Mouse (Mus musculus) lung, adult 18-20 months (tissue): ENCODE measurements at regions not wholly inside any gene's neighbourhood (a gene's known extent, or its start where the extent isn't known, plus 50 kb on each side); places are given as distances from the start of the nearest gene placed in this dataset.

ENCODE experiments used
- DNase-seq, 2 experiments: peaks; one replicate each; pipeline ENCODE4 v3.0.0; 2022; ENCODE audit warnings: mixed read lengths in 2 of 2

DNA sequence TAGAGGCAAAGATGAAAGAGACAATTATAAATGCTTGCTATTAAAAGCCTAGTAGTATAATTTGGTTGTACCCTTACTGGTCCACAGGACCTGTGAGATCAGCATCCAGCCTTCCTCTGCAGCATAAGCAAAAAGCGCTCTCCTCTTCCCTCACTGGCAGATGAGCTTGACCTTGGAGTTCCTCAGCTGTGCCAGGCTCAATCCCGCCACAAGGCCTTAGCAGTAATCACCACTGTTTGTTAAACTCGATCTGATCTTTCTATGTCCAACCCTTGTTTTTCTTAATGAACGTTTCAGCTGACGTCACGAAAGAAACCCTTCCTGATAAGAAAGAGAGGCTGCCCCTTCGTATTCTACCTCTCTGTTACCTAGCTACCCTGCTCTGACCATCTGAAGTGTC lies 183.5 kb downstream of the Ifng start:
- DNase-seq: no peak

DNA sequence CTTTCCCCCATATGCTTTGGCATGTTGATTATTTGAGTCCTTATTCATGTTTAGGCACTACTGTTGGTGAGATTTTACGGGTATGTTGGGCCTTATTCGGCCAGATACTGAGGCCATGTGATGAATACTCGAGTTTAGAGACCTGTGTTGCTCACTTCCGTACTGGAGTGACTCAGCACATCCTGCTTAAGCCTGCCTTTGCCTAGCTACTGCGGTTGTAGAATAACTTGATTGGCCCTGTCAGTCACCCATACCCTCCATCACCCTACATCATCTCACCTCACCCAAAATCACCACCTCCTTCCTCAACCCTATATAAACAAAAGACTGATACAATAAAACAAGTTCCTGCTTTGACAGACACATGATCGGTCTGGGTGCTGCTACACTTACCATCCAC lies 187.2 kb downstream of the Ifng start:
- no peak for DNase-seq

DNA sequence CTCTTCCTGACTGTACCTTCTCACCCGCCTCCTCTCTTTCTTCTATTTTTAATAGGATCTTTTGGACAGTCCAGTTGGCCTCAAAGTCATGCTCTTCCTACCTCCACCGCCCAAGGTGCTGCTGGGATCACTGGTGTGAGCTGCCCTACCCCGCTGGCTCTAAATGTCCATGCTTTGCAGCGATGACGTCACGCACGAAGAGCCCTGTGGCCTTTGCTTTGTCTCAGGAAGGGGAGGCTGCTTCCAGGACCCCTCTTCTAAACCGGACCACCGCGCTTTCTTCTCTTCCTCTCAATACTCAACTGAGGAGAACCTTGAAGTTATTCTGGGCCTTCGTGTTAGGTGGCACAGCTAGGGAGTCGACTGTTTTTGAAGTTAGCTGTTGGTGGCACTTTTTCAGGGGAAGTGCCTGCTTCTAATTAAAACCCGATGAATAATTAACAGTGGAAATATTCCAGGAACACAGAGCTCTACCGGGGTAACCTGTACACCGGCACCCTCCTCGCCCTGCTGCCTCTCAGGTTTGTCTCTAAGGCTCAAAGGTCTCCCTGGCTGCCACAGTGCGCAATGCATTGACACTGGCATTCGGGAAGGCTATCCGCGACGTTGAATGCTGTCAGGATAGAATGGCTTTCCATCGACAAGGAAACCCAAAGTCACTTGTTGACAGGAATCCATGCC lies 188.7 kb downstream of the Ifng start:
- DNase-seq: no peak

- DNase-seq: no peak
These were observed 190.9 kb downstream of the Ifng start for GRCm38 (mm10) chr10:118631786-118632185.

DNA sequence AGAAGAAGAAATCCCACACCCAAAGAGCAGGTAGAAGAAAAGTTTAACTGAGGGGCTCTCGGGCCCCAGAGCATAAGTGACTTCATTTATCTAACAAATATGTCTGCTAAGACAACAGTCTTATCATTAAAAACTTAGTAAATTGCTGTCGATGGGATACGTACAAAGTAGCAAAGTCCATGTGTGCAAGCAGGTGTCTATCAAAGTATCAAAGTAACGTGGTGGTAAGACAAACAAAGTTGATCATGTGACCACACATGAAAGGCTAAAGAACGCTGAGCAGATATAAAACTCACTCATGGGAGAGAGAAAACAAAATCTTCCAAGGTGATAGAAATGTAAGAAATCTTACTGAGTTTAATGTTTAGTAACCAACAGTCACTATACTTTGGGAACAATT lies 191.3 kb downstream of the Ifng start:
- no peak for DNase-seq

- DNase-seq: no peak
These were observed 192.6 kb downstream of the Ifng start for GRCm38 (mm10) chr10:118633429-118633828.

DNA sequence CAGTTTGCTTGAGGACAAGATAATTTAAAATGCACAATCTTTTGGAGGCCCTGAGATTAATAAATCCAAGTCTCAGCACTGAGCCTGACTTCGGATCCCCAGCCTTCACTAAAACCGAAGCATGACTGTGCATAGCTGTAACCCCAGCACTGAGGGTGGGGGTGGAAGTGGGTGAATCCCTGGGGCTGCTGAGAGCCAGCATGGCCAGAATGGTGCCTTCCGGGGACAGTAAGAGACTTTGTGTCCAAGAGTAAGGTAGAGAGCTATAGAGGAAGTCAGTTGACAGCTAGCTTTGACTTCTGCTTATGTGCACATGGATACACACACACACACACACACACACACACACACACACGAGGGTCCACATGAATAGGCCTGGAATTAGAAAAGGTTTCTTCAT lies 198.3 kb downstream of the Ifng start:
- DNase-seq: no peak

- DNase-seq: no peak
These were observed 199.4 kb downstream of the Ifng start for GRCm38 (mm10) chr10:118640121-118640809.

DNA sequence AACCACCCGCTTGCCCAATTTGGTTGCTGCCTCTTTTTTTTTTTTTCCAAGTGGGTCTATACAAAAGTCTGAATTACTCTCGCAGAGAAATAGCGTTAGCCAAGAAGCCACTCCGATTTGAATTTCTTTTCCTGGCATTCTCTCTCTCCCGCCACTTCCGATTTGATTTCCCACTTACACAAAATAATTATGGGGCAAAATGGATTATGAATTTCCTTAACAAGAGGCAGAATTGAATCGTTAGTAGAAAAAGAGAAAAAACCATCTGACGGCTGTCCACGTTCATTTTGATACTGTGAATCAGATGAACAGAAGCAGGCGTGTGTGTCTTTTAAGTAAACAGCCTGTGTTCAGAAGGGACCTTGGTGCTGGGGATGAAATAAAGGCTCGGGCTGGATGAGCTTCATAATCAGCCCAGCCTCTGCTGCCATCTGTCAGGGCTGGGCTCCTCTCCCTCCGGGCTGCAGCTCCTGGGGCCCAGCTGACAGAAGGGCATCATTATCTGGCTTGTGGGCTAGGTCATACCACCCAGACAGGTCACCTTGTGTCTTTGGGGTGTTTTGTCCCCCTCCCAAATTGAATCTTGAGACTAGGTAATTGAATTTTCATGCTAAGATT lies 200.1 kb downstream of the Ifng start:
- DNase-seq: no peak

- DNase-seq: no peak
These were observed 202.8 kb downstream of the Ifng start for GRCm38 (mm10) chr10:118643622-118644021.

- no peak for DNase-seq
These were observed 207.3 kb downstream of the Ifng start for GRCm38 (mm10) chr10:118648111-118648510.

DNA sequence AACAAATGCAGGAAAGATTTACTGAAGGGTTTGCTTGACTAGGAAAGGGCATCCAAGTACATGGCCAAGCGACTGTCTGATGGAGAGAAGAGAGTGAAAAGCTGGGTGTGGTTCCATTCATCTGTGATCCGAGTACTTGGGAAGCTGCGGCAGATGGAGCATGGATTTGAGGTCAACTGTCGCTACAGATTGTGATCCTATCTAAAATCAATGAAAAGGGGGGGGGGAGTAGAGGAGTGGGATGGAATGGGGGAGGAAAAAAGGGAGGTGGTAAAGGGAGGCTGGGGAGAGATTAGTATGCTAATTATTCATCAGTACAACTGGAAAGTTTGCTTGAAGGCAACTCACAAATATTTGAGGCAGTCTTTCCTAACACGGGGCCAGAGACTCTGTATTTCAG lies 213.4 kb downstream of the Dyrk2 start:
- DNase-seq: no peak

DNA sequence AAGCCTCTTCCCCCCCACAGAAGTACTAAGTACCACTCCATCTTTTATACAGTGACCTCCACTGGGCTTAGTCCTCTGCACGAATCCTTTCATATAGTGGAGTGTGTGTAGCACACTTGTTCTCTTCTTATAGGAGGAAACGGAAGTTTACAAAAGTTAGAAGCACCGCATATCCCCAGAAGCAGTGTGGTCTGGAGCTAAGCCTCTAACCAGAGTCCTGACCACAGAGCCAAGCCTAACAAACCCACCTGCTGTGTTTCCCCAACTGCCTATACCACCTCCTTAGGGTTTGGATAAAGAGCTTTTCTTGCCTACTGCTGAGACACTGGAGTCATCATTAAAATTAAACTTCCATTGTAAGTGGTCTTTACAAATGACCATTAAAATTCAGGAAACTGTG lies 204.0 kb downstream of the Dyrk2 start:
- no peak for DNase-seq

GRCm38 (mm10) chr10:118675816-118676465 lies 194.1 kb downstream of the Dyrk2 start:
- no peak for DNase-seq

- DNase-seq: no peak
These were observed 191.1 kb downstream of the Dyrk2 start for GRCm38 (mm10) chr10:118678750-118679418.

DNA sequence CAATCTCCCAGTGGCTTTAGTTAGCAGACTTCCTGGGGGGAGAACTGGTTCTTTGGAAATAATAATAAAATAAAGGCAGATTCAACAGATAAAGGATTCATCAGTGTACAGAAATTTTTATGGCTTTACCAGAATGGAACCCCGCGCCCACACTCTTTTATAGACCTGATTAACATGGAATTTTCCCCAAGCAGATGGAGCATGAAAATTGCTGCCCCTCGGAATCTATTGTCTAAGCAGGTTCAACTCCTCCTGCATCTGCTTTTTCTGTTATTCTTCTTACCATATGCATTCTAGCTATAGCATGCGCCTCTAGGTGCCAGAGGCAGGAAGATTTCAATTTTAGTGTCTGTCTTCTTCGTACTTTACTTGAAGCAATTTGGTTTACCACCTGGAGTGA lies 190.5 kb downstream of the Dyrk2 start:
- no peak for DNase-seq

GRCm38 (mm10) chr10:118680896-118681295 lies 189.1 kb downstream of the Dyrk2 start:
- DNase-seq: no peak

DNA sequence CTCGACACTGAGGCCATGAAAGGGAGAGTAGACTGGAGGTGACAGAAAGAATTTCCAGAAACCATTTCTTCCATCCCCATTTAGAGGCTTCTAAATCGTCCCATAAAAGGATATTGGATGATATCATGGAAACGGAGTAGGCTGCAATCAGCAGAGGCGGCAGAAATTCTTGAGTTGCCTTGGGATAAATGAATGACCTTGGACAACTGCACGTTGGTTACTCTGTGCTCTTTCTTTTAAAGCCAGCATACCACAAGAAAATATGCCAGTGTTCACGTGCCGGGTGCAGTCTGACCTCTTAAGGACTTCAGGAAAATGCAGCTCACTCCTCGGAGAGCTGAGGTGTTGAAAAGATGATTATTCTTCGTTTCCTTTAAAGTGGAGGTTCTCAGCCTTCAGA lies 186.7 kb downstream of the Dyrk2 start:
- no peak for DNase-seq

DNA sequence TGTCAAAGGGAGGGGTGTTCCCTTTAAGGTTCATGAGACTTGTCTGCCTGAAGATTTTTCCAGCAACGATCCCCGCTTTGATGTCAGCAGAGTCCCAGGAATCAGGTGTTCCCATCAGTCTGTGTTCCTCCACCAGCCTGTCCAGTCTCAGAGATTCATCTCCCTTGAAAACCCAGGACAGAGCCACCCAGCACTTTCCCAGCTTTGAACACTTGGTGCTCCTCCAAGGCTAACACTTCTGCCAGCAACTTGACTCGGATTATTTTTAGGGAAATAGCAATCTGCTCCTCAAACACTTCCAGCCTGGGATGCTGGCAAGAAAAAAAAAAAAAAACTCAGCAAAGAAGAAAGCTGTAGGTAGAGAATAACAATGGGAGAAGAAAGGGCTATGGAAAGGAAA lies 170.7 kb downstream of the Dyrk2 start:
- no peak for DNase-seq

DNA sequence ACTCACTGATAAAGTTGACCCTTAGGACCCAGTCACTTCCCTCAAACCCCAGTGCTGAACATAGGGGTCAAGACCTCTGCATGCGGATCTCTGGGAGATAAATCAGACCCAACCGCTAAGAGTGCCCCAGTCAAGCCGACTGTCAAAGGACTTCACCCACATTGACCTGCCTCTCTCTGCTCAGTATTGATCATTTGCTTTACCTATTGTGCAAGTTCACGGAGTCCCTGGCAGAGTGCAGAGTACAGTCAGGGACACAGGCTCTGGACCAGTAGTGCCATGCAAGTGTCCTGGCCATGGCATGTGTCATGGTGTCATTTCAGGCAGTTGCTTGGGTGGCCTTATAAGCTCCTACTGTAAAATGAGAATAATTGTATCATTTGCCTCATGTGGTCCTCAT lies 169.9 kb downstream of the Dyrk2 start:
- DNase-seq: no peak

GRCm38 (mm10) chr10:118706020-118706419 lies 164.0 kb downstream of the Dyrk2 start:
- no peak for DNase-seq

DNA sequence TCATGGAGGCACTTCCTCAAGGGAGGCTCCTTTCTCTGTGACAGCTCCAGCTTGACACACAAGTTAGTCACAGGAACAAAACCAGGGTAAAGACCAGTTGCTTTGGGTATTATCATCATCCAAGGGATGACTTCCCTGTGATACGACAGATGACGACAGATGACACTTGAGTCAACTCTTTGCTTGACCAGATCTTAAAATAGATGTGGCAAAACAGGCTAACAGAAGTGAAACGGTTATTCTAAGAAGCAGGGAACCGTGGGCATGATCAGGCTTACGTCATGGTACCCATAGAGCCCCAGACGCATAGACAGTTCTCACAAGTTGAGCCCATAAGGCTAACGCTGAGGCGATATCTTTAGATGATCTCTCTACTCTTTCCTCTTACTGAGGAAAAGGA lies 160.3 kb downstream of the Dyrk2 start:
- DNase-seq: no peak

DNA sequence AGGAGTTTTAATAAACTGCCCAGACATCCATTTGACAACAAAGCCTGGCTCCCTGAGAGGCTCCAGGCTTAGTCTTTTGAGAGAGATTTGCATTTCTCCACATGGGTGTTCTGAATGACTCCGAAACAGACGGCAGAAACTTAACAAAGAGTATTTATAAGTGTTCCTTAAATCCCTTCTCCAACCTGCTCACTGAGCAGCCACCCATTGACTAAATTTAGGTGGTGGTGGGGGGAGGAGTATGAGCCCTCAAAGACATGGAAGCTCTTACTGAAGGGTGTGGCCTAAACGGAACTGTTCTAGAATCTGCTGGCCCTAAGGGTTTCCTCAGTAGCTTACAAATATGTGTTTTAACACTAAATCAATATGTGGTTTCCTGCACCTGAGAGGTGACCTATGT lies 158.5 kb downstream of the Dyrk2 start:
- DNase-seq: no peak
